Mouse (Mus musculus) lung, adult 2 months (tissue): ENCODE data around the gene Gata1. TPM values are rescaled to one million over a fixed set of nuclear protein-coding genes. Genes with fewer than 3 reads are reported as not detected.

Experiments used
- DNase-seq: peaks from one replicate; pipeline ENCODE4 v3.0.0; 2022
- H3K4me1 ChIP-seq: fragments of 200-500 bp; 2 replicates; pipeline ENCODE4 v1.6.1; 2011; ENCODE audit warnings: low read length; ENCODE audit not compliant: control insufficient read depth, insufficient read depth
- H3K4me3 ChIP-seq: fragments of 200-500 bp; replicated peaks from 2 replicates; pipeline ENCODE3; 2011; ENCODE audit warnings: low read depth, mild to moderate bottlenecking, control low read depth, low read length; ENCODE audit errors: extremely low read depth
- CTCF ChIP-seq: fragments of 200-500 bp; IDR thresholded peaks from 2 replicates; pipeline ENCODE4 v1.5.1; 2011; ENCODE audit warnings: mild to moderate bottlenecking, low read length, control low read depth; ENCODE audit not compliant: insufficient read depth
- POLR2A ChIP-seq: fragments of 200-500 bp; IDR thresholded peaks from 2 replicates; pipeline ENCODE4 v1.6.1; 2011; ENCODE audit warnings: low read depth, mild to moderate bottlenecking, control low read depth, low read length, borderline replicate concordance; ENCODE audit errors: extremely low read depth
- WGBS: fragments of 180-500 bp; shearing (Covaris S2); methylation state at CpG from one replicate; pipeline ENCODE4 v1.1.7; 2018; 5-methylcytosine and 5-hydroxymethylcytosine counted together
- polyA plus RNA-seq: library from polyadenylated mRNA; depleted of rRNA; stranded (reverse); fragments of >200 nt; gene quantifications from 2 replicates; pipeline ENCODE4 v1.2.3, GENCODE M21; 2012

Gata1 gene
- polyA plus RNA-seq, 1 experiment, result 1.8 TPM

GRCm38 (mm10) chrX:7966161-7966560, 11.7 kb downstream of the Gata1 start:
- Histone ChIP-seq H3K4me1 (no peaks in the 10 kb centered on the region), H3K4me3 (no peak overlapping the region)
- 59% methylated on average over 4 of the region's 4 CpGs for WGBS
- no peak for DNase-seq
- TF ChIP-seq CTCF, result no peak
- no peak for TF ChIP-seq POLR2A

DNA sequence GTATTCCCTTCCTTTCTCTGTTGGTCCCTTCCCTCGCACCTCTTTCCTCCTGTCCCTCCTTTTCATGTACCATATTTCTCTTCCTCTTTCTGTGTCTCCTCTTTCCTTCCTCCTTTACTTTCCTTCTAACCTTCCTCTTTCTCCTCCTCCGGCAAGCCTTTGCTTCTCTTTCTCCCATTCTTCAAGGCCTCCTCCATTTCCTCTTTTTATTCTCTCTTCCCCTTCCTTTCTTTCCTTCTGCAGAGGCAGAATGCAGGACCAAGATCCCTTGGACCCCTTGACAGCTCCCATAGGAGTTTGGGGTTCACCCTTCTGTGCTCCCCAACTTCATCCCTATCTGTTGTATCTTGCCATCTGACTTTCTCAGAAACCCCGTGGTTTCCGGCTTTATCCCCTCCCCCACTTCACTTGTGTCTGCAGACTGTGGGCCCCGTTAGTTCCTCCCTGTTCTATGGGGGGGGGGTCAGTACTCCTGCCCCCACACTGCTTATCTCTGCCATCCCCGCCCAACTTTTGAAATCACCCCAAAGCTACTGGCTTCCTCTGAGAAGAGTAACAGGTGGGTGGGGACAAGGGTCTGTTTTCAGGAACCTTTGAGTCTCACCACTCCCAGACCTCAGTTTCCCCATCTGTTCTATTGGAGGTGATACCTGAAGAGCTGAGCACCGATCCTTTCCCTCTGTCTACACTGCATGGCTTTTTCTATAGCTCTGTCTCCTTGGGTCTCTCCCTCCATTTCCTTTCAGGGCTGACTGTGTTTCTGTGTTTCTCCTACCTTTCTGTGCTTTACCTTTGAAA, 13.8 kb downstream of the Gata1 start:
- no peak overlapping the region for H3K4me3 ChIP-seq
- H3K4me1 ChIP-seq, result no peaks in the 10 kb centered on the region
- no peak for DNase-seq
- WGBS, result 59% methylated on average over 7 of the region's 7 CpGs
- no peak for TF ChIP-seq POLR2A
- TF ChIP-seq CTCF, result no peak

- no peak for DNase-seq
- TF ChIP-seq CTCF (no peak), POLR2A (no peak)
- H3K4me3 ChIP-seq, result no peak overlapping the region
- H3K4me1 ChIP-seq, result no peaks in the 10 kb centered on the region
- WGBS, result 82% methylated on average over 9 of the region's 9 CpGs
Observed at GRCm38 (mm10) chrX:7958868-7959267, 19.0 kb downstream of the Gata1 start.

GRCm38 (mm10) chrX:7950091-7950490, 27.8 kb downstream of the Gata1 start:
- Histone ChIP-seq H3K4me1 (no peaks in the 10 kb centered on the region), H3K4me3 (no peak overlapping the region)
- TF ChIP-seq CTCF (no peak), POLR2A (no peak)
- WGBS, result 88% methylated on average over 7 of the region's 7 CpGs
- no peak for DNase-seq

- TF ChIP-seq POLR2A, result no peak
- no peak for TF ChIP-seq CTCF
- Histone ChIP-seq H3K4me3 (peak overlapping the region; percentile 80), H3K4me1 (no peaks in the 10 kb centered on the region)
- WGBS, result 30% methylated on average over 38 of the region's 38 CpGs
- peak; percentile 88 for DNase-seq
Observed at GRCm38 (mm10) chrX:7947900-7948492, 29.9 kb downstream of the Gata1 start.

GRCm38 (mm10) chrX:7947108-7947899, 30.6 kb downstream of the Gata1 start, which contains the start of gene Hdac6:
Gene Hdac6, minus strand, starts transcription at chrX:7947889.
- H3K4me3 ChIP-seq, result peak within 1 kb of the TSS; percentile 80
- no peak for DNase-seq
- TF ChIP-seq POLR2A, result peak; percentile 55; the same call in 1 of the 2 replicates
- no peak for TF ChIP-seq CTCF
- no peaks in the 10 kb centered on the region for H3K4me1 ChIP-seq
- 37% methylated on average over 37 of the region's 37 CpGs for WGBS

GRCm38 (mm10) chrX:7945618-7946017, 32.3 kb downstream of the Gata1 start:
- WGBS, result 81% methylated on average over 8 of the region's 8 CpGs
- TF ChIP-seq POLR2A (no peak), CTCF (no peak)
- Histone ChIP-seq H3K4me3 (no peak overlapping the region), H3K4me1 (no peaks in the 10 kb centered on the region)
- no peak for DNase-seq

DNA sequence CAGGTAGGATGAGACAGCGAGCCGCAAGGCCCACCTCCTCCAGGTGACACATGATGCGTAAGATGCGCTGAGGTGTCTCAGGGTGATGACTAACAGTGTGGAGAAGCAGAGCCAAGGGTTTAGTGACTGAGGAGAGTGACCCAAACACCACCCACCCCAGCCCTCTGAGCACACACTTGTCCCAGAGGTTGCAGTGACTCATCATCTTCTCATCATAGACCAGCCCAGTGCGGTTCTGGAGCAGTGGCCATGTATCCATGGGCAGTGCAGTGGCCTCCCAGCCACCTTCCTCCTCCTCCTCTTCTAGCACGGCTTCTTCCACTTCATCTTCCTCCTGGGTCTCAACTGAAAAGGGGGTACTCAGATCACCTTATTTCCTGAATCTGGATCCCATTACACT, 40.2 kb downstream of the Gata1 start:
- TF ChIP-seq CTCF (no peak), POLR2A (no peak)
- 94% methylated on average over 6 of the region's 6 CpGs for WGBS
- Histone ChIP-seq H3K4me1 (no peaks in the 10 kb centered on the region), H3K4me3 (no peak overlapping the region)
- no peak for DNase-seq

- no peak for DNase-seq
- Histone ChIP-seq H3K4me1 (no peaks in the 10 kb centered on the region), H3K4me3 (no peak overlapping the region)
- 50% methylated on average over 11 of the region's 11 CpGs for WGBS
- no peak for TF ChIP-seq CTCF
- no peak for TF ChIP-seq POLR2A
Observed at GRCm38 (mm10) chrX:7936874-7937273, 41.0 kb downstream of the Gata1 start.

DNA sequence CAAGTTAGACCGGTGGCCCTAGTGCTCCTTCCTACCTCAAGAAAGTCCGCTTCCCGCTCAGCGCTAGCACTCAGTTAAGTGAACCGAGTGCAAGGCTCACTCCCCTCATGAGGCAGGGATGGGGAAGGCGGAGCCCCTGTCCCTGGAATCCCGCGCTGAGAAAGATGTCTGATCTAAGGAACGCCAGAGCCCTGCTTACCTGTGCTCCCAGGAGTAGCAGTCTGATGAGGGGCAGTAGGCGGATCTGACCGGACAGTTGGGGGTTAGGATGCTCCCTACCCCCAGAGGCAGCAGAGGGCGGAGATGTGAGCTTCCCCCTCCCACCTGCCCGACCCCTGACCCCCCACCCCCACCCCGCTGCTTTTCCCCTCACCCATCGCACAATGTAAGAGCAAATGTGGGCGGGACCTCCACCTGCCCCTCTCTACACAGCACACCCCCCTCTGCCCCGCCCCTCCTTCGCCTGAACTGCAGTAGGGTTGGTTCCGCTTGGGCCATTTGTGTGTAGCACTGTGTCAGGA, 49.5 kb downstream of the Gata1 start, which contains the start of gene Eras:
Gene Eras (minus strand): TSS at position 338 of the 521 bp plus-strand sequence.
- no peak for DNase-seq
- TF ChIP-seq POLR2A (no peak), CTCF (no peak)
- 31% methylated on average over 19 of the region's 19 CpGs for WGBS
- no peaks in the 10 kb centered on the region for H3K4me1 ChIP-seq
- no peak within 1 kb of the TSS for H3K4me3 ChIP-seq
